Mouse (Mus musculus) cerebellum, postnatal 25 days (tissue): ENCODE measurements at regions not wholly inside any gene's neighbourhood (a gene's known extent, or its start where the extent isn't known, plus 50 kb on each side); places are given as distances from the start of the nearest gene placed in this dataset.

Experiments used
- DNase-seq, 2 experiments: peaks; one replicate each; pipeline ENCODE4 v3.0.0; 2021; ENCODE audit warnings: mixed read lengths in 2 of 2

- DNase-seq: peak in 1 of 2 experiments; percentile 38
These were observed 52.0 kb upstream of the Tro start for GRCm38 (mm10) chrX:150709416-150709815.
